ENCODE assay signal across 8 mouse cellular contexts in the genomic region with DNA sequence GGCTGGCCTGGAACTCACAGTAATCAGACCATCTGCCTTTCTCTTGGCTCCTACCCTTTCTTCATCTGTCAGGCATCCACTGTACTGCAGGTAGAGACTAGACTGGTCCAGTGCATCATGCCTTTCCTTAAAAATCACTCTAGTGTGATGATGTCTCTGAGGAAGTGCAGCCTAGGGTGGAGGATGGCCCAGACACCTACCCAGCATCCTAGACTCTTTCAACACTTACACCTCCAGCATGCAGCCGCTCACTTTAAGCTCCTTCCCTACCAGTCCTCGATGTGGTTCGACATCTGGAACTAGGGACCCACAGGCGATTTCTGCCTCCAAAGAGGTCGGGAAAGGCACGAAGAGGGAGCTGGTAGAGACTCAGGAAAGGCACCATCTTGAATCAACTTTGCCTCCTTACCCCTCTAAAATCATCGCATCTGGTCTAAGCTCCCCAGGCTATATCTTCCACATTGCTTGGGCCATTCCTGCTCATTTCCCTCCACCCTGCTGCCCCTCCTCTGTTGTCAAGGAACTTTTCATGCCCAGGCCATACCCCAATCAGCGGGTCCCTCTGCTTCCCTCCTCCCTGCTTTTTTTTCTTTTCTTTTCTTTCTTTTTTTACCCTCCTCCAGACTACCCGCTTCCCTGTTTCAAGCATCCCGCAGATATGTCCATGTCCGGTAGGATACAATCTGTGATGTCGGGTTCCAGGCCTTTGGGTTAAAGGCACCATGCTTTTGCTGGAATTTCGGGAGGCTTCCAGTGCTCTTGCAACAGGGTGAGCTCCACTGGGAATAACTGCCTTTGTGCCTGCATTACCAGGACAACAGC. TPM values are rescaled to one million over a fixed set of nuclear protein-coding genes. Genes with fewer than 3 reads are reported as not detected.
A peak's percentile ranks its signal among the peaks of the same experiment; 100 is the strongest.
DNase-seq lines count a peak whose midpoint lies in the region; ATAC-seq and TF ChIP-seq lines count a peak whose summit lies in the region.

No protein-coding gene starts in this region.

- H3K9me3 ChIP-seq in hindbrain, embryonic 11.5 days (ENCODE audit: control insufficient read depth, low read length): no peaks in the 10 kb centered on the region
- H3K9me3 ChIP-seq in midbrain, embryonic 14.5 days (ENCODE audit: control insufficient read depth, low read length): no peaks in the 10 kb centered on the region

- TF ChIP-seq CTCF in kidney, adult 2 months (conservative IDR thresholded peaks at IDR 0.05; ENCODE audit: insufficient read depth, insufficient read length, low read depth, low read length): no peak

- peak overlapping the region; percentile 48 for H3K9ac ChIP-seq in hindbrain, embryonic 11.5 days (ENCODE audit: low read depth, low read length)
- H3K9ac ChIP-seq in midbrain, embryonic 14.5 days (replicated peaks; ENCODE audit: low read length): peak overlapping the region; percentile 48

- no peaks in the 10 kb centered on the region for H3K36me3 ChIP-seq in kidney, adult 2 months (ENCODE audit: control insufficient read depth, insufficient read depth, low read length)
- no peaks in the 10 kb centered on the region for H3K36me3 ChIP-seq in hindbrain, embryonic 11.5 days (ENCODE audit: control insufficient read depth, insufficient read depth, low read length)
- H3K36me3 ChIP-seq in midbrain, embryonic 14.5 days (ENCODE audit: control insufficient read depth, insufficient read depth, low read length): no peaks in the 10 kb centered on the region

- peak overlapping the region; percentile 27; the same call in 1 of the 2 replicates for H3K27ac ChIP-seq in kidney, adult 2 months (ENCODE audit: insufficient read depth, low read depth, low read length)
- no peak overlapping the region for H3K27ac ChIP-seq in hindbrain, embryonic 11.5 days (ENCODE audit: low read depth, low read length)
- peak overlapping the region; percentile 64 for H3K27ac ChIP-seq in midbrain, embryonic 14.5 days (replicated peaks; ENCODE audit: low read depth, low read length)

- peak overlapping the region; percentile 67 for H3K4me3 ChIP-seq in kidney, adult 2 months (ENCODE audit: insufficient read depth, low read depth, low read length)
- H3K4me3 ChIP-seq in hindbrain, embryonic 11.5 days (ENCODE audit: low read depth, low read length): peak overlapping the region; percentile 39
- peak overlapping the region; percentile 41 for H3K4me3 ChIP-seq in midbrain, embryonic 14.5 days (replicated peaks; ENCODE audit: low read depth, low read length)

- no peaks in the 10 kb centered on the region for H3K27me3 ChIP-seq in kidney, adult 2 months (replicated peaks; ENCODE audit: control insufficient read depth, insufficient read depth, low read length)
- H3K27me3 ChIP-seq in hindbrain, embryonic 11.5 days (ENCODE audit: control insufficient read depth, insufficient read depth, low read length): no peaks in the 10 kb centered on the region
- no peaks in the 10 kb centered on the region for H3K27me3 ChIP-seq in midbrain, embryonic 14.5 days (ENCODE audit: control insufficient read depth, insufficient read depth, low read length)

- H3K4me2 ChIP-seq in hindbrain, embryonic 11.5 days (replicated peaks; ENCODE audit: low read depth, low read length): peak overlapping the region; percentile 45
- H3K4me2 ChIP-seq in midbrain, embryonic 14.5 days (ENCODE audit: low read length): peak overlapping the region; percentile 60

- intact Hi-C loops in gastrocnemius, postnatal 36 days (cut with DNase I): no loop called here

- no peak for TF ChIP-seq POLR2A in kidney, adult 2 months (IDR thresholded peaks at IDR 0.05; ENCODE audit: low read depth, low read length)

- ATAC-seq in hindbrain, embryonic 11.5 days (ENCODE audit: low FRiP score): peak; percentile 64
- 0 out of 2 replicates have a peak, but pooled peaks have one; percentile 11 for ATAC-seq in midbrain, embryonic 14.5 days (ENCODE audit: low FRiP score, low TSS enrichment)

- H3K4me1 ChIP-seq in kidney, adult 2 months (ENCODE audit: control insufficient read depth, insufficient read depth, low read length): no peaks in the 10 kb centered on the region
- H3K4me1 ChIP-seq in hindbrain, embryonic 11.5 days (replicated peaks; ENCODE audit: control insufficient read depth, insufficient read depth, low read length): no peaks in the 10 kb centered on the region
- H3K4me1 ChIP-seq in midbrain, embryonic 14.5 days (ENCODE audit: control insufficient read depth, insufficient read depth, low read length): no peaks in the 10 kb centered on the region

- DNase-seq in kidney, adult 2 months: no peak
- DNase-seq in kidney, postnatal 4 days: no peak
- DNase-seq in R1 (ENCODE audit: low read depth, low spot score): peak; percentile 26
- DNase-seq in hindbrain, embryonic 11.5 days (ENCODE audit: low spot score): peak; percentile 1
- no peak for DNase-seq in midbrain, embryonic 14.5 days
- DNase-seq in gastrocnemius, postnatal 36 days: no peak
- no peak for DNase-seq in natural killer cell, adult 2 months (ENCODE audit: low spot score in 2 of 2)
- DNase-seq in layer of hippocampus, adult 11-12 months (ENCODE audit: low spot score): no peak

- 4% methylated on average over 13 of the region's 13 CpGs for WGBS in kidney, adult 2 months
- WGBS in hindbrain, embryonic 11.5 days: 22% methylated on average over 13 of the region's 13 CpGs
- 29% methylated on average over 13 of the region's 13 CpGs for WGBS in midbrain, embryonic 14.5 days

RNA-seq across cellular contexts. Expression of a gene that starts 0.6 kb away (rescaled TPM):
- polyA plus RNA-seq in kidney, adult 2 months (2012; rRNA removed): 78.3 and 81.7 TPM in 2 replicates
- polyA plus RNA-seq in hindbrain, embryonic 11.5 days (2014; fragmentation: Nextera tagmentation; extraction: Ambion mirVana): 103 and 105 TPM in 2 replicates
- 74.1 and 76.0 TPM in 2 replicates for polyA plus RNA-seq in midbrain, embryonic 14.5 days (2014; fragmentation: Nextera tagmentation; extraction: Ambion mirVana)
- total RNA-seq in gastrocnemius, postnatal 36 days (2021): 10 to 100 TPM; 33.8 to 36.3 TPM

RNA-seq across cellular contexts. Expression of a gene that starts 20.2 kb away (rescaled TPM):
- 43.3 and 50.4 TPM in 2 replicates for polyA plus RNA-seq in kidney, adult 2 months (2012; rRNA removed)
- 68.6 and 69.9 TPM in 2 replicates for polyA plus RNA-seq in hindbrain, embryonic 11.5 days (2014; fragmentation: Nextera tagmentation; extraction: Ambion mirVana)
- polyA plus RNA-seq in midbrain, embryonic 14.5 days (2014; fragmentation: Nextera tagmentation; extraction: Ambion mirVana): 66.8 and 76.0 TPM in 2 replicates
- 10 to 100 TPM; 49.5 to 51.4 TPM for total RNA-seq in gastrocnemius, postnatal 36 days (2021)

RNA-seq across cellular contexts. Expression of a gene that starts 20.3 kb away (rescaled TPM):
- 13.9 and 17.4 TPM in 2 replicates for polyA plus RNA-seq in kidney, adult 2 months (2012; rRNA removed)
- polyA plus RNA-seq in hindbrain, embryonic 11.5 days (2014; fragmentation: Nextera tagmentation; extraction: Ambion mirVana): 7.4 and 7.7 TPM in 2 replicates
- polyA plus RNA-seq in midbrain, embryonic 14.5 days (2014; fragmentation: Nextera tagmentation; extraction: Ambion mirVana): 6.4 and 9.4 TPM in 2 replicates
- total RNA-seq in gastrocnemius, postnatal 36 days (2021): 1 to 10 TPM; 2.1 to 2.3 TPM

RNA-seq across cellular contexts. Expression of a gene that starts 24.0 kb away (rescaled TPM):
- 5.8 and 7.3 TPM in 2 replicates for polyA plus RNA-seq in kidney, adult 2 months (2012; rRNA removed)
- 19.2 and 22.3 TPM in 2 replicates for polyA plus RNA-seq in hindbrain, embryonic 11.5 days (2014; fragmentation: Nextera tagmentation; extraction: Ambion mirVana)
- polyA plus RNA-seq in midbrain, embryonic 14.5 days (2014; fragmentation: Nextera tagmentation; extraction: Ambion mirVana): 56.6 and 57.8 TPM in 2 replicates
- total RNA-seq in gastrocnemius, postnatal 36 days (2021): under 1 TPM; 0.46 to 0.64 TPM

RNA-seq across cellular contexts. Expression of a gene that starts 40.0 kb away (rescaled TPM):
- polyA plus RNA-seq in kidney, adult 2 months (2012; rRNA removed): 13.1 and 17.7 TPM in 2 replicates
- 60.6 and 67.3 TPM in 2 replicates for polyA plus RNA-seq in hindbrain, embryonic 11.5 days (2014; fragmentation: Nextera tagmentation; extraction: Ambion mirVana)
- 43.2 and 44.1 TPM in 2 replicates for polyA plus RNA-seq in midbrain, embryonic 14.5 days (2014; fragmentation: Nextera tagmentation; extraction: Ambion mirVana)
- total RNA-seq in gastrocnemius, postnatal 36 days (2021): 10 to 100 TPM; 21.7 to 22.1 TPM

Comparison
In these comparisons a context has a peak if more than half of its experiments do, and no peak if none do; other contexts are left out.
1. DNase-seq: peak in R1 (single experiment) and hindbrain, embryonic 11.5 days (single experiment); none in kidney, adult 2 months (single experiment), kidney, postnatal 4 days (0 of 2), midbrain, embryonic 14.5 days (single experiment), gastrocnemius, postnatal 36 days (0 of 2), natural killer cell, adult 2 months (0 of 2) and layer of hippocampus, adult 11-12 months (single experiment).
2. Peak in every context shown above with its lines, with median percentiles within 50 percentile points of each other: H3K4me3 ChIP-seq.